ENCODE assay signal across 14 mouse cellular contexts in the genomic region with DNA sequence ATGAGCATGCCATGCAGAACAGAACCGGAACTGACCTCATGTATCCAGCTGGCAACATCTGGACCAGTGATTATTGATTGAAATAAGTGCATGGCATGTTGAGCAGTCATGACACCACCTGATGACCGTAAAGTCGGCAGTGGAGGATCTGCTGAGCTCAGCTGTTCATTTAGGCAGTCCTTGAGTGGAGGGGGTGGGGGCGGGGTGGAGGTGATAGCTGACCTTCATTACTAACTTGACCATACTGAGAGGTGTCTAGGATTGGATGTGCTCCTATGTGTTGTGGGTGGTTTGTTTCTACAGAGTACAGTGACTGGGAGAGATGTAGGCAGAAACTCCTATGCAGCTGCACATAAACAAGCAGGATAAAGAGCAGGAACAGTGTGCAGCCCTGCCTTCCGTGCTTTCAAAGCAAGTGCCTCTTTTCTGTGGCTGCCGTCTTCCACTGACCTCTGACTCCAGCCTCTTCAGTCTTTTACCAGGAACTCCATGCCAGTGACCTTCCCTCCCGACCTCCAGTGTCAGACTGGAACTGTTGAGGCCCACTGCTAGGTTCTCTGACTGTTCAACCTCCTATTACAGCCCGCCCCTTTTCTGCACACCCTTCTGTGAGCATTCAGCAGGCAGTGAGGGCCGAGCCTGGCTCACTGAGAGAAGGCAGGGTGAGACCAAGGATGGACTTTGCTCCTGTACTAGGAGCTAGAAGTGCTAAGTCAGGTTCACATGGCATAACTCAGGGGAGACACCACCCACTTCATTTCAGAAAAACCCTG. TPM values are rescaled to one million over a fixed set of nuclear protein-coding genes. Genes with fewer than 3 reads are reported as not detected.
DNase-seq lines count a peak whose midpoint lies in the region; ATAC-seq and TF ChIP-seq lines count a peak whose summit lies in the region.
"Had no signal": no experiment of that assay in that cellular context is flagged by ENCODE, and none has a peak within 500 bp of the region (broad histone marks: within the 10 kb centered on the region; RNA-seq: fewer than 3 reads in every experiment).

No protein-coding gene starts in this region.

- H3K27ac ChIP-seq in heart, adult 2 months: no peak overlapping the region
- peak overlapping the region; percentile 20; the same call in 1 of the 2 replicates for H3K27ac ChIP-seq in midbrain, embryonic 12.5 days (replicated peaks)
- no peak overlapping the region for H3K27ac ChIP-seq in midbrain, embryonic 13.5 days
- H3K27ac ChIP-seq in forebrain, embryonic 13.5 days: no peak overlapping the region

- H3K79me2 ChIP-seq in heart, adult 2 months (replicated peaks; ENCODE audit: control insufficient read depth, insufficient read depth, low read length): no peaks in the 10 kb centered on the region

- DNase-seq in heart, adult 11 months: peak; percentile 87
- DNase-seq in heart, adult 2 months: no peak
- DNase-seq in kidney, postnatal 14 days: peak; percentile 47
- DNase-seq in left cerebral cortex, postnatal 14 days (ENCODE audit: low spot score in 2 of 2): no peak
- DNase-seq in Muller cell, postnatal 12 days (ENCODE audit: inconsistent ontology term): no peak
- DNase-seq: cerebellum, adult 9-10 months had no signal

- H3K4me2 ChIP-seq in midbrain, embryonic 12.5 days (replicated peaks): no peak overlapping the region
- H3K4me2 ChIP-seq in midbrain, embryonic 13.5 days (replicated peaks): no peak overlapping the region
- no peak overlapping the region for H3K4me2 ChIP-seq in forebrain, embryonic 13.5 days

- H3K4me1 ChIP-seq in heart, adult 2 months (ENCODE audit: control insufficient read depth, insufficient read depth, low read length): peaks cover 6% of the 10 kb centered on the region
- peaks cover 35% of the 10 kb centered on the region for H3K4me1 ChIP-seq in midbrain, embryonic 12.5 days
- peaks cover 30% of the 10 kb centered on the region for H3K4me1 ChIP-seq in midbrain, embryonic 13.5 days (replicated peaks)
- peaks cover 26% of the 10 kb centered on the region for H3K4me1 ChIP-seq in forebrain, embryonic 13.5 days

- no peak overlapping the region for H3K4me3 ChIP-seq in heart, adult 2 months
- H3K4me3 ChIP-seq in midbrain, embryonic 12.5 days: no peak overlapping the region
- H3K4me3 ChIP-seq in midbrain, embryonic 13.5 days (replicated peaks): no peak overlapping the region
- no peak overlapping the region for H3K4me3 ChIP-seq in forebrain, embryonic 13.5 days
- H3K4me3 ChIP-seq: erythroblast, embryonic 14.5 days had no signal

- no peak for TF ChIP-seq POLR2A in heart, adult 2 months (IDR thresholded peaks at IDR 0.05; ENCODE audit: insufficient read depth, low read depth, low read length)

- H3K9me3 ChIP-seq in midbrain, embryonic 12.5 days: no peaks in the 10 kb centered on the region
- no peaks in the 10 kb centered on the region for H3K9me3 ChIP-seq in midbrain, embryonic 13.5 days
- no peaks in the 10 kb centered on the region for H3K9me3 ChIP-seq in forebrain, embryonic 13.5 days (replicated peaks)

- no peak for TF ChIP-seq EP300 in heart, adult 2 months (IDR thresholded peaks at IDR 0.05; ENCODE audit: insufficient read depth, low read depth, low read length)

- no peak for TF ChIP-seq CTCF in heart, adult 2 months (IDR thresholded peaks at IDR 0.05)

- 54% methylated on average over 9 of the region's 9 CpGs for WGBS in heart, adult 2 months
- WGBS in midbrain, embryonic 12.5 days: 35% methylated on average over 9 of the region's 9 CpGs
- WGBS in midbrain, embryonic 13.5 days: 35% methylated on average over 9 of the region's 9 CpGs
- WGBS in forebrain, embryonic 13.5 days: 55% methylated on average over 9 of the region's 9 CpGs

- H3K9ac ChIP-seq in heart, adult 2 months (ENCODE audit: low read depth, low read length): no peak overlapping the region
- H3K9ac ChIP-seq in midbrain, embryonic 12.5 days (replicated peaks): no peak overlapping the region
- H3K9ac ChIP-seq in midbrain, embryonic 13.5 days (replicated peaks): no peak overlapping the region
- no peak overlapping the region for H3K9ac ChIP-seq in forebrain, embryonic 13.5 days

- ATAC-seq in midbrain, embryonic 12.5 days (ENCODE audit: low FRiP score, low read depth): no peak
- ATAC-seq in midbrain, embryonic 13.5 days: no peak
- ATAC-seq in forebrain, embryonic 13.5 days: no peak

- H3K27me3 ChIP-seq in heart, adult 2 months (ENCODE audit: control insufficient read depth, insufficient read depth, low read length): no peaks in the 10 kb centered on the region
- H3K27me3 ChIP-seq in midbrain, embryonic 12.5 days: peaks cover 19% of the 10 kb centered on the region
- H3K27me3 ChIP-seq in midbrain, embryonic 13.5 days: peaks cover 16% of the 10 kb centered on the region
- peaks cover 15% of the 10 kb centered on the region for H3K27me3 ChIP-seq in forebrain, embryonic 13.5 days

- intact Hi-C loops in heart, adult 2 months (cut with DNase I): no loop called here
- intact Hi-C loops in left cerebral cortex, postnatal 14 days (cut with DNase I): no loop called here

- no peaks in the 10 kb centered on the region for H3K36me3 ChIP-seq in heart, adult 2 months (ENCODE audit: control insufficient read depth, insufficient read depth, low read length)
- H3K36me3 ChIP-seq in midbrain, embryonic 12.5 days: no peaks in the 10 kb centered on the region
- no peaks in the 10 kb centered on the region for H3K36me3 ChIP-seq in midbrain, embryonic 13.5 days
- no peaks in the 10 kb centered on the region for H3K36me3 ChIP-seq in forebrain, embryonic 13.5 days (ENCODE audit: poor library complexity, severe bottlenecking)

RNA-seq across cellular contexts. Expression of a gene that starts 6.4 kb away (rescaled TPM):
- total RNA-seq in heart, adult 2 months (2021): under 1 TPM; 0.41 to 0.63 TPM
- polyA plus RNA-seq in heart, adult 2 months (2012; rRNA removed): 0.91 and 1.2 TPM in 2 replicates
- polyA plus RNA-seq in midbrain, embryonic 12.5 days (2016; fragmentation: Nextera tagmentation; extraction: Ambion mirVana): 0.10 and 0.17 TPM in 2 replicates
- polyA plus RNA-seq in midbrain, embryonic 13.5 days (2015; fragmentation: Nextera tagmentation; extraction: Ambion mirVana): 0.17 and 0.20 TPM in 2 replicates
- under 1 TPM; 0.27 to 0.46 TPM for total RNA-seq in left cerebral cortex, postnatal 14 days (2021)
- 0.08 TPM in 1 of 2 replicates, not detected in the other for polyA plus RNA-seq in forebrain, embryonic 13.5 days (2015; fragmentation: Nextera tagmentation; extraction: Ambion mirVana)
- polyA plus RNA-seq: erythroblast, embryonic 14.5 days had no signal

RNA-seq across cellular contexts. Expression of a gene that starts 52.9 kb away (rescaled TPM):
- not detected for total RNA-seq in heart, adult 2 months (2021)
- not detected in 2 replicates for polyA plus RNA-seq in heart, adult 2 months (2012; rRNA removed)
- polyA plus RNA-seq in midbrain, embryonic 12.5 days (2016; fragmentation: Nextera tagmentation; extraction: Ambion mirVana): not detected in 2 replicates
- polyA plus RNA-seq in midbrain, embryonic 13.5 days (2015; fragmentation: Nextera tagmentation; extraction: Ambion mirVana): not detected in 2 replicates
- total RNA-seq in left cerebral cortex, postnatal 14 days (2021): not detected
- not detected in 2 replicates for polyA plus RNA-seq in forebrain, embryonic 13.5 days (2015; fragmentation: Nextera tagmentation; extraction: Ambion mirVana)
- total RNA-seq: adrenal gland, postnatal 4 days; left cerebral cortex, postnatal 25 days had no signal
- polyA plus RNA-seq: erythroblast, embryonic 14.5 days; heart, embryonic 16.5 days; intestine, embryonic 14.5 days had no signal

Comparison
In these comparisons a context has a peak if more than half of its experiments do, and no peak if none do; other contexts are left out.
1. DNase-seq: peak in heart, adult 11 months (single experiment) and kidney, postnatal 14 days (single experiment); none in heart, adult 2 months (0 of 2), left cerebral cortex, postnatal 14 days (0 of 2) and Muller cell, postnatal 12 days (single experiment).